Mouse (Mus musculus) stomach, postnatal 0 days (tissue): ENCODE data around the gene Mblac1. TPM values are rescaled to one million over a fixed set of nuclear protein-coding genes. Genes with fewer than 3 reads are reported as not detected.

Experiments used
- ATAC-seq: fragments of 200-750 bp; cut with Nextera tagmentation; 2 replicates; pipeline ENCODE4 v1.8.0; 2017; ENCODE audit not compliant: low FRiP score, low TSS enrichment
- DNase-seq: peaks from one replicate; pipeline ENCODE4 v3.0.0-alpha.2; 2016; ENCODE audit warnings: low spot score
- H3K27ac ChIP-seq: fragments of 300-500 bp; sonication (generic); replicated peaks from 2 replicates; pipeline ENCODE4 v1.5.1; 2014; ENCODE audit warnings: mild to moderate bottlenecking, control low read depth
- H3K27me3 ChIP-seq: fragments of 300-500 bp; sonication (generic); 2 replicates; pipeline ENCODE4 v1.6.1; 2014; ENCODE audit warnings: low read length; ENCODE audit not compliant: control insufficient read depth, insufficient read depth
- H3K36me3 ChIP-seq: fragments of 300-500 bp; sonication (generic); 2 replicates; pipeline ENCODE4 v1.6.1; 2014; ENCODE audit warnings: low read length, mixed read lengths; ENCODE audit not compliant: control insufficient read depth, insufficient read depth
- H3K4me1 ChIP-seq: fragments of 300-500 bp; sonication (generic); replicated peaks from 2 replicates; pipeline ENCODE4 v1.6.1; 2014; ENCODE audit warnings: antibody characterized with exemption; ENCODE audit not compliant: control insufficient read depth, insufficient read depth
- H3K4me2 ChIP-seq: fragments of 300-500 bp; sonication (generic); replicated peaks from 2 replicates; pipeline ENCODE4 v1.6.1; 2014; ENCODE audit warnings: low read depth, mild to moderate bottlenecking, control low read depth, moderate library complexity
- H3K4me3 ChIP-seq: fragments of 300-500 bp; sonication (generic); 2 replicates; pipeline ENCODE4 v1.5.1; 2014; ENCODE audit warnings: low read depth, low read length, control low read depth
- H3K9ac ChIP-seq: fragments of 300-500 bp; sonication (generic); 2 replicates; pipeline ENCODE4 v1.6.1; 2014; ENCODE audit warnings: mild to moderate bottlenecking, low read length, control low read depth, mixed read lengths
- H3K9me3 ChIP-seq: fragments of 300-500 bp; sonication (generic); 2 replicates; pipeline ENCODE4 v1.6.1; 2016; ENCODE audit warnings: low read length; ENCODE audit not compliant: control insufficient read depth
- CTCF ChIP-seq: IDR thresholded peaks from 2 replicates; pipeline ENCODE4 v1.5.1; 2016; ENCODE audit warnings: antibody characterized with exemption, low read depth, mild to moderate bottlenecking, moderate library complexity
- EP300 ChIP-seq: optimal IDR thresholded peaks from 2 replicates; pipeline ENCODE3; 2016; ENCODE audit warnings: antibody characterized with exemption
- WGBS: fragments of 180-500 bp; shearing (Covaris S2); extraction: QIAGEN DNeasy Blood & Tissue Kit; methylation state at CpG from one replicate; pipeline ENCODE4 v1.1.7; 2014; 5-methylcytosine and 5-hydroxymethylcytosine counted together
- polyA plus RNA-seq: library from polyadenylated mRNA; unstranded; fragments of >200 nt; fragmentation: Nextera tagmentation; extraction: Ambion mirVana; gene quantifications from 2 replicates; pipeline ENCODE4 v1.2.1, GENCODE M21; 2015

Gene Mblac1
- 6.7 and 7.0 TPM in 2 replicates for polyA plus RNA-seq

- TF ChIP-seq CTCF: peak; percentile 10; the same call in 1 of the 2 replicates
- no peak for TF ChIP-seq EP300
- DNase-seq: peak; percentile 83
- Histone ChIP-seq H3K27me3 (no peaks in the 10 kb centered on the region), H3K4me3 (peak within 1 kb of the TSS; percentile 70), H3K9me3 (no peaks in the 10 kb centered on the region), H3K27ac (peak within 1 kb of the TSS; percentile 89), H3K4me1 (peaks cover 3% of the 10 kb centered on the region), H3K36me3 (no peaks in the 10 kb centered on the region), H3K9ac (peak within 1 kb of the TSS; percentile 83), H3K4me2 (peak within 1 kb of the TSS; percentile 95)
- peak; percentile 86 for ATAC-seq
- WGBS: 5% methylated on average over 53 of the region's 54 CpGs
Observed at GRCm38 (mm10) chr5:138193771-138194727, at the start of gene Mblac1. Mblac1 (plus strand) TSS chr5:138194314.

- H3K4me2 ChIP-seq: peak overlapping the region; percentile 64
- no peaks in the 10 kb centered on the region for H3K9me3 ChIP-seq
- peaks cover 11% of the 10 kb centered on the region for H3K36me3 ChIP-seq
- TF ChIP-seq EP300: no peak
- no peak for TF ChIP-seq CTCF
- ATAC-seq: no peak
- H3K27me3 ChIP-seq: no peaks in the 10 kb centered on the region
- H3K9ac ChIP-seq: peak overlapping the region; percentile 89; the same call in 1 of the 2 replicates
- DNase-seq: no peak
- no peak overlapping the region for H3K27ac ChIP-seq
- H3K4me1 ChIP-seq: no peaks in the 10 kb centered on the region
- WGBS: 59% methylated on average over 3 of the region's 3 CpGs
- peak overlapping the region; percentile 71; the same call in 1 of the 2 replicates for H3K4me3 ChIP-seq
Observed at GRCm38 (mm10) chr5:138154390-138154789, 39.7 kb upstream of the Mblac1 start.

- under 1% methylated on average over 31 of the region's 31 CpGs for whole genome bisulfite sequencing
- Histone ChIP-seq H3K27ac (peak within 1 kb of the TSS; percentile 93), H3K4me1 (no peaks in the 10 kb centered on the region), H3K4me2 (peak within 1 kb of the TSS; percentile 64), H3K27me3 (no peaks in the 10 kb centered on the region), H3K9me3 (no peaks in the 10 kb centered on the region), H3K36me3 (peaks cover 8% of the 10 kb centered on the region), H3K4me3 (peak within 1 kb of the TSS; percentile 71), H3K9ac (peak within 1 kb of the TSS; percentile 89)
- TF ChIP-seq EP300: no peak
- TF ChIP-seq CTCF: peak; percentile 96
- DNase-seq (peak; percentile 91), ATAC-seq (peak; percentile 98)
Observed at GRCm38 (mm10) chr5:138155443-138155976, 38.6 kb upstream of the Mblac1 start, which contains the start of gene Zfp113. Zfp113 (minus strand) TSS chr5:138155744.

GRCm38 (mm10) chr5:138160224-138160762 is 33.8 kb upstream of the Mblac1 start:
- DNase-seq: no peak
- TF ChIP-seq CTCF (no peak), EP300 (no peak)
- H3K4me1 ChIP-seq: 0 out of 2 replicates have a peak, but pooled peaks cover 3% of the 10 kb centered on the region
- 63% methylated on average over 7 of the region's 7 CpGs for WGBS
- peak overlapping the region; percentile 67 for H3K4me2 ChIP-seq
- ATAC-seq: no peak
- H3K4me3 ChIP-seq: peak overlapping the region; percentile 49
- no peaks in the 10 kb centered on the region for H3K9me3 ChIP-seq
- H3K27me3 ChIP-seq: no peaks in the 10 kb centered on the region
- H3K36me3 ChIP-seq: peaks cover 17% of the 10 kb centered on the region; the same call in 1 of the 2 replicates
- no peak overlapping the region; the same call in 1 of the 2 replicates for H3K9ac ChIP-seq
- 0 out of 2 replicates have a peak overlapping the region, but pooled peaks have one; percentile 30 for H3K27ac ChIP-seq

- TF ChIP-seq CTCF (peak; percentile 29), EP300 (no peak)
- H3K27ac ChIP-seq: peak within 1 kb of the TSS; percentile 30
- 0 out of 2 replicates have a peak, but pooled peaks cover 3% of the 10 kb centered on the region for H3K4me1 ChIP-seq
- peak within 1 kb of the TSS; percentile 49 for H3K4me3 ChIP-seq
- DNase-seq (peak; percentile 96), ATAC-seq (peak; percentile 96)
- no peaks in the 10 kb centered on the region for H3K27me3 ChIP-seq
- H3K36me3 ChIP-seq: peaks cover 21% of the 10 kb centered on the region
- under 1% methylated on average over 40 of the region's 42 CpGs for WGBS
- H3K4me2 ChIP-seq: peak within 1 kb of the TSS; percentile 67
- no peaks in the 10 kb centered on the region for H3K9me3 ChIP-seq
- peak within 1 kb of the TSS; percentile 57 for H3K9ac ChIP-seq
Observed at GRCm38 (mm10) chr5:138160842-138161665, 33.1 kb upstream of the Mblac1 start, which contains the start of gene Cops6. Cops6 (plus strand) TSS chr5:138161071.
